Mouse (Mus musculus): ENCODE measurements around the gene Olfr433. TPM values are rescaled to one million over a fixed set of nuclear protein-coding genes. Genes with fewer than 3 reads are reported as not detected.
"Not testable (repeated sequence)": the region's sequence is repeated elsewhere in the genome, so short reads cannot be mapped to it uniquely, and the experiment has no call there.

Gene Olfr433
- polyA plus RNA-seq (2015; fragmentation: Nextera tagmentation; extraction: Ambion mirVana) = not detected in 2 replicates

- ATAC-seq (ENCODE audit: low FRiP score, low read depth) = no peak
- WGBS = 91% methylated on average over 7 of the region's 7 CpGs
- Histone ChIP-seq H3K36me3 (no peaks in the 10 kb centered on the region), H3K9ac (no peak within 1 kb of the TSS), H3K4me3 (no peak within 1 kb of the TSS), H3K4me2 (no peak within 1 kb of the TSS), H3K27ac (replicated peaks) (no peak within 1 kb of the TSS), H3K9me3 (no peaks in the 10 kb centered on the region), H3K4me1 (replicated peaks) (no peaks in the 10 kb centered on the region), H3K27me3 (no peaks in the 10 kb centered on the region)
Measured at GRCm38 (mm10) chr1:174040523-174041177, at the start of gene Olfr433. Gene Olfr433 (plus strand): TSS chr1:174040705.

- no peak overlapping the region for H3K4me2 ChIP-seq
- ATAC-seq (ENCODE audit: low FRiP score, low read depth) = peak; percentile 66
Measured at GRCm38 (mm10) chr1:173995003-173995402, 45.5 kb upstream of the Olfr433 start.

GRCm38 (mm10) chr1:174004352-174005109, 36.0 kb upstream of the Olfr433 start:
- not testable (repeated sequence) for ATAC-seq (ENCODE audit: low FRiP score, low read depth); H3K4me2 ChIP-seq; H3K27me3 ChIP-seq; H3K4me3 ChIP-seq; H3K9me3 ChIP-seq; H3K9ac ChIP-seq; H3K27ac ChIP-seq (replicated peaks); H3K4me1 ChIP-seq (replicated peaks); H3K36me3 ChIP-seq
- 79% methylated on average over 2 of the region's 3 CpGs for WGBS

More at GRCm38 (mm10) chr1:173995003-173995402, 45.5 kb upstream of the Olfr433 start:
- WGBS = 85% methylated on average over 4 of the region's 4 CpGs
- Histone ChIP-seq H3K36me3 (no peaks in the 10 kb centered on the region), H3K9ac (no peak overlapping the region), H3K4me1 (replicated peaks) (no peaks in the 10 kb centered on the region), H3K27ac (replicated peaks) (no peak overlapping the region), H3K4me3 (no peak overlapping the region), H3K27me3 (no peaks in the 10 kb centered on the region), H3K9me3 (no peaks in the 10 kb centered on the region)

- H3K4me2 ChIP-seq; H3K4me1 ChIP-seq (replicated peaks); H3K27ac ChIP-seq (replicated peaks); H3K4me3 ChIP-seq; H3K27me3 ChIP-seq; H3K9ac ChIP-seq; ATAC-seq (ENCODE audit: low FRiP score, low read depth); H3K9me3 ChIP-seq; H3K36me3 ChIP-seq: not testable (repeated sequence)
Measured at GRCm38 (mm10) chr1:174007050-174007449, 33.5 kb upstream of the Olfr433 start.

GRCm38 (mm10) chr1:174031698-174032097, 8.8 kb upstream of the Olfr433 start, which contains the start of gene Ifi205:
Gene Ifi205 (minus strand): TSS chr1:174031810.
- Histone ChIP-seq H3K4me2 (no peak within 1 kb of the TSS), H3K36me3 (no peaks in the 10 kb centered on the region), H3K27ac (replicated peaks) (no peak within 1 kb of the TSS), H3K9ac (no peak within 1 kb of the TSS), H3K4me3 (no peak within 1 kb of the TSS), H3K4me1 (replicated peaks) (no peaks in the 10 kb centered on the region), H3K27me3 (no peaks in the 10 kb centered on the region), H3K9me3 (no peaks in the 10 kb centered on the region)
- no peak for ATAC-seq (ENCODE audit: low FRiP score, low read depth)
- 52% methylated on average over 1 of the region's 1 CpGs for WGBS

- H3K4me3 ChIP-seq = no peak overlapping the region
- ATAC-seq (ENCODE audit: low FRiP score, low read depth) = no peak
- whole genome bisulfite sequencing = 59% methylated on average over 4 of the region's 4 CpGs
- no peak overlapping the region for H3K9ac ChIP-seq
- H3K4me1 ChIP-seq (replicated peaks) = no peaks in the 10 kb centered on the region
- H3K4me2 ChIP-seq = no peak overlapping the region
- H3K27ac ChIP-seq (replicated peaks) = no peak overlapping the region
- no peaks in the 10 kb centered on the region for H3K27me3 ChIP-seq
- no peaks in the 10 kb centered on the region for H3K9me3 ChIP-seq
- no peaks in the 10 kb centered on the region for H3K36me3 ChIP-seq
Measured at GRCm38 (mm10) chr1:174035841-174036240, 4.7 kb upstream of the Olfr433 start.

GRCm38 (mm10) chr1:174038480-174038879, 2.0 kb upstream of the Olfr433 start:
- no peak overlapping the region for H3K4me2 ChIP-seq
- no peaks in the 10 kb centered on the region for H3K36me3 ChIP-seq
- no peaks in the 10 kb centered on the region for H3K4me1 ChIP-seq (replicated peaks)
- no peak overlapping the region for H3K4me3 ChIP-seq
- no peak overlapping the region for H3K9ac ChIP-seq
- no peaks in the 10 kb centered on the region for H3K27me3 ChIP-seq
- no peak overlapping the region for H3K27ac ChIP-seq (replicated peaks)
- 88% methylated on average over 3 of the region's 3 CpGs for WGBS
- ATAC-seq (ENCODE audit: low FRiP score, low read depth) = no peak
- H3K9me3 ChIP-seq = no peaks in the 10 kb centered on the region

GRCm38 (mm10) chr1:174042091-174042884, 1.8 kb downstream of the Olfr433 start:
- ATAC-seq (ENCODE audit: low FRiP score, low read depth); H3K4me2 ChIP-seq; H3K4me1 ChIP-seq (replicated peaks); H3K4me3 ChIP-seq; H3K9me3 ChIP-seq; H3K9ac ChIP-seq; H3K27me3 ChIP-seq; H3K27ac ChIP-seq (replicated peaks); H3K36me3 ChIP-seq: not testable (repeated sequence)
- 89% methylated on average over 12 of the region's 12 CpGs for WGBS

- Histone ChIP-seq H3K36me3 (no peaks in the 10 kb centered on the region), H3K9ac (no peak overlapping the region), H3K4me2 (no peak overlapping the region), H3K4me3 (no peak overlapping the region), H3K9me3 (no peaks in the 10 kb centered on the region), H3K4me1 (replicated peaks) (no peaks in the 10 kb centered on the region), H3K27ac (replicated peaks) (no peak overlapping the region), H3K27me3 (no peaks in the 10 kb centered on the region)
- 75% methylated on average over 2 of the region's 2 CpGs for WGBS
- ATAC-seq (ENCODE audit: low FRiP score, low read depth) = no peak
Measured at GRCm38 (mm10) chr1:174044431-174044830, 3.9 kb downstream of the Olfr433 start.

GRCm38 (mm10) chr1:174048227-174048626, 7.7 kb downstream of the Olfr433 start:
- not testable (repeated sequence) for H3K4me2 ChIP-seq; H3K27ac ChIP-seq (replicated peaks); H3K36me3 ChIP-seq; H3K4me3 ChIP-seq; H3K27me3 ChIP-seq; H3K9ac ChIP-seq; ATAC-seq (ENCODE audit: low FRiP score, low read depth); H3K4me1 ChIP-seq (replicated peaks); H3K9me3 ChIP-seq
- 83% methylated on average over 6 of the region's 6 CpGs for WGBS

GRCm38 (mm10) chr1:174048893-174049292, 8.4 kb downstream of the Olfr433 start, which contains the start of gene Olfr432:
Gene Olfr432 (plus strand): TSS chr1:174049205.
- no peaks in the 10 kb centered on the region for H3K4me1 ChIP-seq (replicated peaks)
- no peaks in the 10 kb centered on the region for H3K36me3 ChIP-seq
- ATAC-seq (ENCODE audit: low FRiP score, low read depth) = no peak
- H3K9me3 ChIP-seq = no peaks in the 10 kb centered on the region
- H3K4me3 ChIP-seq = no peak within 1 kb of the TSS
- no peaks in the 10 kb centered on the region for H3K27me3 ChIP-seq
- H3K9ac ChIP-seq = no peak within 1 kb of the TSS
- H3K27ac ChIP-seq (replicated peaks) = no peak within 1 kb of the TSS
- no peak within 1 kb of the TSS for H3K4me2 ChIP-seq
- WGBS = 75% methylated on average over 2 of the region's 2 CpGs

GRCm38 (mm10) chr1:174049357-174049756, 8.9 kb downstream of the Olfr433 start:
- H3K27me3 ChIP-seq; H3K9me3 ChIP-seq; H3K9ac ChIP-seq; ATAC-seq (ENCODE audit: low FRiP score, low read depth); H3K4me1 ChIP-seq (replicated peaks); H3K4me3 ChIP-seq; H3K36me3 ChIP-seq; H3K27ac ChIP-seq (replicated peaks); H3K4me2 ChIP-seq: not testable (repeated sequence)
- WGBS = 86% methylated on average over 4 of the region's 4 CpGs

Data from hindbrain, embryonic 15.5 days (tissue).